Mouse (Mus musculus): ENCODE results near the gene Atp8a1. TPM values are rescaled to one million over a fixed set of nuclear protein-coding genes. Genes with fewer than 3 reads are reported as not detected.

Gene Atp8a1
- total RNA-seq, 2 experiments from 2014 or later = 244 to 267 TPM

GRCm38 (mm10) chr5:67605951-67606350 is 241.3 kb downstream of the Atp8a1 start:
- ATAC-seq (replicated peaks; ENCODE audit: low FRiP score, poor library complexity, severe bottlenecking) = no peak

- no peak for ATAC-seq (replicated peaks; ENCODE audit: low FRiP score, poor library complexity, severe bottlenecking)
Observed at GRCm38 (mm10) chr5:67599935-67600334, 247.3 kb downstream of the Atp8a1 start.

DNA sequence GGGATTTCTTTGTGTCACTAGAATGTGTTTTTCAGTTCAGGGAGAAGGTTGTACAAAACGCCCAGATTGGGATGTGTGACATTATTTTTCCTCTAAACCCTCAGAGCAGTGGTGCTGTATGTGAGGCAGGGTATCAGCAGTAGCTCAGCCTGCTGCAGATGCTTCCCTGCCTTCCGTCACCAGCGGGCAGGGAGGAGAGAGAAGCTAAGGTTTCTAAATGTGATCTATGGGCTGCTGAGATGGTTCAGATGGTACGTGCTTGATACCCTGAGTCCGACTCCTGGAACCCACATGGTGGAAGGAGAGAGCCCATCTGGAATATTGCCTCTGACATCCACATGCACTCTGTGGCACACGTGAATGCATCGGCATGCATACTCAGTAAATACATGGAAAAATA is 251.6 kb downstream of the Atp8a1 start:
- no peak for ATAC-seq (replicated peaks; ENCODE audit: low FRiP score, poor library complexity, severe bottlenecking)

GRCm38 (mm10) chr5:67595070-67595469 is 252.2 kb downstream of the Atp8a1 start:
- no peak for ATAC-seq (replicated peaks; ENCODE audit: low FRiP score, poor library complexity, severe bottlenecking)

- ATAC-seq (replicated peaks; ENCODE audit: low FRiP score, poor library complexity, severe bottlenecking) = no peak
Observed at GRCm38 (mm10) chr5:67579725-67580633, 267.3 kb downstream of the Atp8a1 start.

DNA sequence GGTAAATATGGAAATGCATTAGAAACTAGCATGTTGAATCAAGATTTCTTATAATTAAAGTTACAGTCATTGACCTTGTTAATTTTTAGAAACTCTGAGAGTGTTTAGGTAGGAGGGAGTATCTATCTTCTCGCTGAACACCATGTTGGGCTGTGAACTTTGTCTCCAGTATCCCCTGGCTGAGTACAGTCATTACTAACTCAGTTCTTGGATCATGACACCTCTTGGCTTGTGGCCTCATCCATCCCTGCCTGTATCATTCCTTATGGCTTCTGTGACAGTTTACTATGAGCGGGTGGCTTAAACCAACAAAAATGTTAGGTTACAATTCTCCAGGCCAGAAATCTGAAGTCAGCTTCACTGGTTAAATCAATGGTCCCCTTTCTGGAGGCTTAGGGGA is 271.5 kb downstream of the Atp8a1 start:
- ATAC-seq (replicated peaks; ENCODE audit: low FRiP score, poor library complexity, severe bottlenecking) = no peak

DNA sequence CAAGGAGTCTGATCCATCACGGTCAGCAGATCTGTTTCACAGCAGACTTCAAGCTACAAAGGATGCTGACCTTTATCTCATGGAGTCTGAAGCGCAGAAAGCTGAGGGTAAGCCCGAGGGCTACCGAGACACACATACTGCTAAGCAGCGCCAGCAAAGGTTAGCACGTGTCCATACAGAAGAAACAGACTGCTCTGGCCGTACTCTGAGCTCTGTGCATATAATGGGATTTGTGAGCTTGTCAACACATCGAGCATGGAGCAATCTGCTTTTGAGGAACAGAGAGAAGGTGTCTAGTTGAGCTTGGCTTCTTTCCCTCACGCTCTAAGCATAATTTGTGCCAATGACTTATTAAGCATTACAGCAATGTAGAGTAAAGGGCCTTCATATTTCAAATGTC is 273.2 kb downstream of the Atp8a1 start:
- no peak for ATAC-seq (replicated peaks; ENCODE audit: low FRiP score, poor library complexity, severe bottlenecking)

GRCm38 (mm10) chr5:67572552-67573155 is 274.6 kb downstream of the Atp8a1 start:
- ATAC-seq (replicated peaks; ENCODE audit: low FRiP score, poor library complexity, severe bottlenecking) = no peak

Other genes with a start within 250 kb of the Atp8a1 start
- gene Shisa3, start 239.6 kb downstream of the Atp8a1 start, total RNA-seq (2015; ENCODE audit: low replicate concordance) = not detected in 2 replicates
- gene Shisa3, start 239.6 kb downstream of the Atp8a1 start, total RNA-seq (2017; ENCODE audit: low replicate concordance) = 0.28 TPM in 1 of 2 replicates, not detected in the other
- gene Gm5108, start 94.2 kb upstream of the Atp8a1 start, total RNA-seq (2015; ENCODE audit: low replicate concordance) = not detected in 2 replicates
- gene Gm5108, start 94.2 kb upstream of the Atp8a1 start, total RNA-seq (2017; ENCODE audit: low replicate concordance) = not detected in 2 replicates
- gene Gm21905, start 99.0 kb upstream of the Atp8a1 start, total RNA-seq (2015; ENCODE audit: low replicate concordance) = not detected in 2 replicates
- gene Gm21905, start 99.0 kb upstream of the Atp8a1 start, total RNA-seq (2017; ENCODE audit: low replicate concordance) = not detected in 2 replicates
- not detected in 2 replicates for gene Grxcr1, start 184.4 kb upstream of the Atp8a1 start, total RNA-seq (2015; ENCODE audit: low replicate concordance)
- gene Grxcr1, start 184.4 kb upstream of the Atp8a1 start, total RNA-seq (2017; ENCODE audit: low replicate concordance) = not detected in 2 replicates